Mouse (Mus musculus) MEL (cell line): ENCODE data around the gene Arhgef7.

ENCODE experiments used
- CTCF ChIP-seq, 3 experiments: IDR thresholded peaks in 2 of 3; conservative IDR thresholded peaks in 1 of 3; 2 replicates each; pipeline ENCODE4 v1.5.1; 2011 to 2012; ENCODE audit warnings: low read length in 3 of 3, low read depth in 2 of 3, mild to moderate bottlenecking in 2 of 3, improper control_type of control experiment in 1 of 3, inconsistent platforms in 1 of 3, mixed read lengths in 1 of 3, moderate library complexity in 1 of 3; ENCODE audit not compliant: control insufficient read depth in 1 of 3, insufficient read depth in 1 of 3, poor library complexity in 1 of 3, severe bottlenecking in 1 of 3
- ETS1 ChIP-seq: IDR thresholded peaks from 2 replicates; pipeline ENCODE4 v1.6.1; 2012; ENCODE audit warnings: low read depth, mild to moderate bottlenecking, inconsistent platforms, low read length, improper control_type of control experiment, moderate library complexity
- POLR2A ChIP-seq, 2 experiments: IDR thresholded peaks; 2 replicates each; pipeline ENCODE4 v1.6.1; 2011 to 2012; ENCODE audit warnings: low read length in 2 of 2, mild to moderate bottlenecking in 2 of 2, control low read depth in 1 of 2, improper control_type of control experiment in 1 of 2, low read depth in 1 of 2, moderate library complexity in 1 of 2; ENCODE audit not compliant: control insufficient read depth in 1 of 2, insufficient read depth in 1 of 2, poor library complexity in 1 of 2
- POLR2AphosphoS2 ChIP-seq: IDR thresholded peaks from 2 replicates; pipeline ENCODE4 v1.6.1; 2011; ENCODE audit warnings: low read length, improper control_type of control experiment
- USF1 ChIP-seq: IDR thresholded peaks from 2 replicates; pipeline ENCODE4 v1.6.1; 2014; ENCODE audit warnings: low read depth, mild to moderate bottlenecking, inconsistent platforms, low read length, improper control_type of control experiment, moderate library complexity
- USF2 ChIP-seq, 2 experiments: IDR thresholded peaks; 2 replicates each; pipeline ENCODE4 v1.6.1; 2011 to 2012; ENCODE audit warnings: improper control_type of control experiment in 2 of 2, low read length in 2 of 2, borderline replicate concordance in 1 of 2, inconsistent platforms in 1 of 2, low read depth in 1 of 2, mild to moderate bottlenecking in 1 of 2; ENCODE audit not compliant: insufficient read depth in 1 of 2
- ZNF384 ChIP-seq: IDR thresholded peaks from 2 replicates; pipeline ENCODE4 v1.6.1; 2012; ENCODE audit warnings: low read depth, mild to moderate bottlenecking, inconsistent platforms, low read length, improper control_type of control experiment

GRCm38 (mm10) chr8:11761551-11761950, 34.0 kb downstream of the Arhgef7 start:
- TF ChIP-seq POLR2A (IDR thresholded peaks at IDR 0.05; ENCODE audit: control insufficient read depth in 1 of 2, insufficient read depth in 1 of 2, low read depth in 1 of 2, low read length in 2 of 2, poor library complexity in 1 of 2): no peak
- no peak for TF ChIP-seq USF1
- TF ChIP-seq CTCF (IDR thresholded peaks at IDR 0.05 in 2 of 3, conservative IDR thresholded peaks at IDR 0.05 in 1 of 3; ENCODE audit: control insufficient read depth in 1 of 3, insufficient read depth in 1 of 3, low read depth in 2 of 3, low read length in 3 of 3, poor library complexity in 1 of 3, severe bottlenecking in 1 of 3): no peak
- TF ChIP-seq ETS1: no peak
- TF ChIP-seq POLR2AphosphoS2: no peak
- no peak for TF ChIP-seq USF2 (IDR thresholded peaks at IDR 0.05; ENCODE audit: borderline replicate concordance in 1 of 2, insufficient read depth in 1 of 2, low read depth in 1 of 2, low read length in 2 of 2)
- no peak for TF ChIP-seq ZNF384
